Mouse (Mus musculus): ENCODE data around the gene Gm14443. TPM values are rescaled to one million over a fixed set of nuclear protein-coding genes. Genes with fewer than 3 reads are reported as not detected.
"Not testable (repeated sequence)": the region's sequence is repeated elsewhere in the genome, so short reads cannot be mapped to it uniquely, and the experiment has no call there.

Gene Gm14443
- polyA plus RNA-seq, 1 experiment from 2014 or later: 0.90 TPM

- H3K36me3 ChIP-seq; H3K4me1 ChIP-seq; H3K9me3 ChIP-seq; H3K27ac ChIP-seq; ATAC-seq (ENCODE audit: borderline replicate concordance, extremely low read depth, low FRiP score, low TSS enrichment); H3K27me3 ChIP-seq: not testable (repeated sequence)
- 15% methylated on average over 1 of the region's 2 CpGs for WGBS
- H3K4me2 ChIP-seq: peak within 1 kb of the TSS; percentile 40
- H3K4me3 ChIP-seq: peak within 1 kb of the TSS; percentile 51
- peak within 1 kb of the TSS; percentile 42 for H3K9ac ChIP-seq
Measured at GRCm38 (mm10) chr2:175141993-175142295, 33.7 kb downstream of the Gm14443 start, which contains the start of gene Gm14399. Gene Gm14399 (minus strand): TSS chr2:175142012.

DNA sequence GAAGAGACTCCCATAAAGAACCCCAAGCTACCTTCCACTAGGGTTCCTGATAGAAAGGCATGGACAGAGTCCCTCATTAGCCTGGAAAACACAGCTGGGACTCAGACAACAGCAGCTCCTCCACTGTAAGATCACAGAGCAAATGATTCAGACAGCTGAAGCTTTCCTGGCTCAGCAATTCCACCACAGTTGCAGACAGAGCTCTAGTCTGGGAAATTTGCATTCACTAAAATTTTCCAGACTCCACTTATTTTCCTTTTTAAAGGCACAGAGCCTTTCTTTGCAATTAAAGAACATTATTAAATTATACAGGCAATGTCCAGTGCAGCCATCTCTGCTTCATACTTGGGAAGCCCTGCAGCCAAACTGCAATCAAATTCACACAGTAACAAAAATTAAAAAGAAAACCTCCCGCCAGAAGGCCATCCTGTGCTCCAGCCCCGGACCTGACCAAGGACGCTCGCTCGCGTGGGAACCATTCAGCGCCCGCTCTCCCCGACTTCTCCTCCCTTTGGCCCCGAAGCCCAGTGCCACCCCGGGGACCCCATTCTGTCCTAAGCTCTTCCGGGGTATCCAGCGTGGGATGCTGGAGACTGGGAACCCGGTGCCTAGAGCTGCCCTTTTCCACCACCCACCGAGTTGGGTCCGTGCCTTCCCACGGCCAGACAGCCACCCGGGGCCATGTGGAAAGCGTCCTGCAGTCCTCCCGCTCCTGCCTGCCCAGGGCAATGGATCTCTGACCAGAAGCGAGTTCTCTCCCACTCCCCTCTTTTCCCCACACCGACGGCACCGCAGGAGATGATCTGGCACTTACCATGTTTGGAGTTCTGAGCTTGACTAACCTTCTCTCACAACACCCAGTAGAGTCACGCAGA is 34.3 kb downstream of the Gm14443 start:
- not testable (repeated sequence) for H3K27ac ChIP-seq; H3K36me3 ChIP-seq; H3K9me3 ChIP-seq; H3K4me1 ChIP-seq; H3K27me3 ChIP-seq; ATAC-seq (ENCODE audit: borderline replicate concordance, extremely low read depth, low FRiP score, low TSS enrichment)
- WGBS: 2% methylated on average over 25 of the region's 25 CpGs
- peak overlapping the region; percentile 40 for H3K4me2 ChIP-seq
- peak overlapping the region; percentile 42 for H3K9ac ChIP-seq
- H3K4me3 ChIP-seq: peak overlapping the region; percentile 51

DNA sequence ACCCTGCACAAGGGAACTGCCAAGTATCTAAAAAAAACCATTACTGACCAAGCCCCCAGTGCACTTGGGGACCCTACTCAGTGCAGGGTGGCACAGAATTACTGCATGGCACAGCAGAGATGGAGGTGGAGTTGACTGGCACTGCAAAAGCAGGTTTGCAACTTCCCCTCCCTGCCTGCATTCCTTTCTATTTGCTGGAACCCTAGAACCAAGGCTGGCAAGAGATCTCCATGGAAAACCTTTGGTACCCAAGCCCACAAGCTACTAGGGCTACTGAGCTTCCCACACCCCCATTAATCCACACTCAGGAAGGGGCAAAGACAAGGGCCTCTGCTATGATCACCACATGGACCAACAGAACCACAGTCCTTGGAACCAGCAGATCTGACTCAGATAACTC is 35.0 kb downstream of the Gm14443 start:
- not testable (repeated sequence) for H3K27me3 ChIP-seq; H3K27ac ChIP-seq; H3K4me2 ChIP-seq; H3K4me3 ChIP-seq; H3K9ac ChIP-seq; ATAC-seq (ENCODE audit: borderline replicate concordance, extremely low read depth, low FRiP score, low TSS enrichment); H3K36me3 ChIP-seq; H3K9me3 ChIP-seq; H3K4me1 ChIP-seq

Other genes with a start within 250 kb of the Gm14443 start
- gene Gm14444, start 165.6 kb downstream of the Gm14443 start, polyA plus RNA-seq (2015; fragmentation: Nextera tagmentation; extraction: Ambion mirVana): not detected in 2 replicates
- gene Gm14393, start 108.1 kb downstream of the Gm14443 start, polyA plus RNA-seq (2015; fragmentation: Nextera tagmentation; extraction: Ambion mirVana): 0.51 and 1.7 TPM in 2 replicates
- gene Gm14399, start 33.9 kb downstream of the Gm14443 start, polyA plus RNA-seq (2015; fragmentation: Nextera tagmentation; extraction: Ambion mirVana): 8.0 and 8.6 TPM in 2 replicates
- gene Gm14391, start 31.0 kb upstream of the Gm14443 start, polyA plus RNA-seq (2015; fragmentation: Nextera tagmentation; extraction: Ambion mirVana): 4.7 and 6.2 TPM in 2 replicates
- not detected in 2 replicates for gene Gm14440, start 99.3 kb upstream of the Gm14443 start, polyA plus RNA-seq (2015; fragmentation: Nextera tagmentation; extraction: Ambion mirVana)
- gene Gm4631, start 162.3 kb upstream of the Gm14443 start, polyA plus RNA-seq (2015; fragmentation: Nextera tagmentation; extraction: Ambion mirVana): 17.4 and 19.0 TPM in 2 replicates
- gene Zfp968, start 196.6 kb upstream of the Gm14443 start, polyA plus RNA-seq (2015; fragmentation: Nextera tagmentation; extraction: Ambion mirVana): 5.9 and 6.7 TPM in 2 replicates